Mouse (Mus musculus) lung, postnatal 10 days (tissue): ENCODE measurements around the gene Mindy4.
"Not testable (repeated sequence)": the region's sequence is repeated elsewhere in the genome, so short reads cannot be mapped to it uniquely, and the experiment has no call there.

ENCODE experiments used
- DNase-seq: peaks from one replicate; pipeline ENCODE4 v3.0.0; 2021

Mindy4 gene

GRCm38 (mm10) chr6:55202913-55203910 lies at the start of gene Mindy4:
Gene Mindy4 (plus strand): TSS chr6:55203383.
- peak; percentile 97 for DNase-seq

GRCm38 (mm10) chr6:55159256-55159655 lies 43.9 kb upstream of the Mindy4 start:
- DNase-seq = no peak

DNA sequence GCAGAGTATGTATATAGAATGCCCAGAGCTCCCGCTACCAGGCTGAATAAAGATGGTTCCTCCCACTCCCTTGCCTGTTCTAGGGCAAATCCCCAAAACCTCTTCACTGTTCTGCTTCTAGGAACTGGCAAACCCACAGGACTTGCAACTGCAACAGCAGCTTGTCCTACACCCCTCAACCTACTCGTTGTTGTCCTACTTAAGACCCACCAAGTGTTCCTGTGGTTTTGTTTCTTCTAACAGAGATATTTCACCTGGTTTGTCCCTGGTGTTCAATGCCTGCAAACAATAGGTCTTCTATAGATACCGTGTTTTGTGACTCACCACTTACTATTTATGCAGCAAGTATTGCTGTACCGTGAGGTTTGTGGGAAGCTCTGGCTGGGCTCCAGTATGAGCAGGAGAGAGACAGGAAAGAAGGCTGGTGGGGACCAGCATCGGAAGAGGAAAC lies 41.8 kb upstream of the Mindy4 start:
- DNase-seq = no peak

DNA sequence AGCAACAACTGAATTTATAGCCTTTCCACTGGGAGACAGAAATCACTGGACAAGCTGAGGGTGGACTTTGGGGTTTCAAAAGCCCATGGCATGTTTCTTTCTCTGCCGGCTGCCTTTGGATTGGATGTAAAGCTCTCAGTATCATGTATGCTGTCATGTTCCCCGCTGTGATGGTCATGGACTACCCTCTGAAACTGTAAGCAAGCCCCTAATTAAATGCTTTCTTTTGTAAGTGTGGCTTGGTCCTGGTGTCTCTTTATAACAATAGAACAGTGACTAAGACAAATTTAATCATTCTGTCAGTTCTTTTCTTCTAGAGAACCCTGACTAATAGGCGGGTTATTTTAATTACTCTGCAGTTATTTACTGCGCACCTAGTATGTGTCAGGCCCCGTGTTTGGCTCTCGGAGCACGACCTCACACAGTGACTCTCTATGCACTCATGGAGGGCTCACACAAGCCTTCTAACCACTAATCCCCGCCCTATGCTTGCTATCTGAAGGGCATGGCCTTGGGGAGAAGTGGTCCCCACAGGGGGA lies 40.1 kb upstream of the Mindy4 start:
- DNase-seq = no peak

DNA sequence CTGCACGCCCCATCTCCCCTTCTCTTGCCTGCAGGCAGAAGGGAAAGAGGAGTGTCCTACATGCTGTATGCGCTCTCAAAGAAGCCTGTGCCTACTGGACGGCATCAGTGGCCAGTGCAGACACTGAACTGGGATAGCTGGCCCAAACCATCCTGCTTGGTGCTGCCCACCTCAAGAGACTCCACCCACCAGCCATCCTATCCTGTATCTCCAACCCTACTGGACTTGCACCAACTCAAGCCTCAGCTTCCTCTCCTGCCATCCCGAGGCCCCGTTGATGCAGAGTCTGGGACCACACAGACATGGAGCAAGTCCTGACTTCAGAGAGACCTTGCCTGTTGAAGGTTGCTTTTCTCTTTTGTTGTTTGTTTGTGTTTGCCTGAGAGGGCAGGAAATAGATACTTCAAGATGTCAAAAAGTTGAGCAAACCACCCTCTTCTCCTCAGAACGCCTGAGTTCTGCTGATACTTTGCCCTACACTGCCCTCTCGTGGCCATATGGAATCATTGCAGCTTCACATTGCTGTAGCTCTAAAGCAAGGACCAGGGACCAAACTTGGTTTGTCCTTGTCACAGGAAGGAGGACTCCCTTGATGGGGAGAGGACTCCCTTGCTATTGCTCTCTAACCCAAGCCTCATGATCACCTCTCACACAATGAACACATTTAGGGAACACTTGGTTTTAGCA lies 36.3 kb upstream of the Mindy4 start:
- DNase-seq = peak; percentile 81

GRCm38 (mm10) chr6:55169818-55170217 lies 33.4 kb upstream of the Mindy4 start:
- DNase-seq = no peak

- DNase-seq = no peak
Measured at GRCm38 (mm10) chr6:55171638-55172037, 31.5 kb upstream of the Mindy4 start.

GRCm38 (mm10) chr6:55173171-55173570 lies 30.0 kb upstream of the Mindy4 start:
- DNase-seq = no peak

DNA sequence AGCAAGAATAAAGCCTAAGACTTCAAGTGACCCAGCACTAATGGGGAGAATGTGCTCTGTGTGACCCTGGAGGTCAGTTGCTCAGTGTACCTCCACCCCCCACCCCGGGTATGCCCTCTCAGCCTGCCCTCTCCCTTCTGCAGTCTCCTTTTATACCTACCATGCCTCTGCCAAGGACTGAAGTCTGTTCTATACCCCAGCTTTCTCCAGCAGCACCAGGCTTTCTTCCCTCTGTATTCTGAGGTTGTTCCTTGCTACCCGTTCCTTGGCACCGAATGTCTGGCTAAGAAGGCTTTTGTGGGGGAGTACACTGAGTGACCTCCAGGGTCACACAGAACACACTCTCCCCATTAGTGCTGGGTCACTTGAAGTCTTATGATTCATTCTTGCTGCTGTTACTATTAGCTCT lies 29.2 kb upstream of the Mindy4 start:
- no peak for DNase-seq

DNA sequence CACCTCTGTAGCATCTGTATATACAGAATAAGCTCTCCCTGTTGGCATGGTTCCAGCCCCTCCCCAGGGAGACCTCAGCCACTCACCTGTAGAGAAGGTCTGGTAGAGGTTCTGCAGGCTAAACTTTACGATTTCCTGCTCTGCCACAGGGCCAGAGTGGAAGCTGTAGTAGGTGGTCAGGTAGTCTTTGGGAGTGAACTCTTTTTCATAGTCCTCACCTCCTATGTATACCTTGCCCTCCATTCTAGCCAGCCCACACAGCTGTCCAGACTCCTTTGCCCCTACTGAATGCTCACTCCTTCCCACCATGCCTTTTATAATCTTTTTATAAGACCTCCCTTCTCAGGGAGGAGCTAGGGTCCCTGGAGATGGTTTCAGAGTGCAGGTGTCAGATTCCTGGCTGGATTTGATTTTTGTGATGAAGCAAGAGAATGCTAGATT lies 28.4 kb upstream of the Mindy4 start, which contains the start of gene Inmt:
Gene Inmt (minus strand): TSS at position 303 of the 441 bp plus-strand sequence.
- DNase-seq = no peak

DNA sequence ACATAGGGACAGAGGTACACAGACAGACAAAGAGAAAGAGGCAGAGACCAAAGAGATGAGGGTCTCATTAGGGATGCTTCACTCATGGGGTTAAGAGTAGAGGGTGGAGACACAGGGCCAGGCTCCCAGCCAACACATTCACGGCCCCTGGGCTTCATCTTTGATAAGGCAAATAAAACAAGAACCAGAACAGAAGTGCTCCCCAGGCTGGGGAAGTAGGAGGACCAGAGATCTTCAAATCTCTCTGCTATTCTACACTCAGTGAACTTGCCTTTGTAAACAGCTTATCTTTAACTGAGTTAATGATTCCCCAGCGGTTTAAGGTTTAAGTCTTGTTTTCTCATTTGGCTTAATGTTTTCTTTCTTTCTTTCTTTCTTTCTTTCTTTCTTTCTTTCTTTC lies 27.7 kb upstream of the Mindy4 start:
- no peak for DNase-seq

GRCm38 (mm10) chr6:55175892-55176291 lies 27.3 kb upstream of the Mindy4 start:
- no peak for DNase-seq

GRCm38 (mm10) chr6:55177060-55177732 lies 26.0 kb upstream of the Mindy4 start:
- peak; percentile 54 for DNase-seq

DNA sequence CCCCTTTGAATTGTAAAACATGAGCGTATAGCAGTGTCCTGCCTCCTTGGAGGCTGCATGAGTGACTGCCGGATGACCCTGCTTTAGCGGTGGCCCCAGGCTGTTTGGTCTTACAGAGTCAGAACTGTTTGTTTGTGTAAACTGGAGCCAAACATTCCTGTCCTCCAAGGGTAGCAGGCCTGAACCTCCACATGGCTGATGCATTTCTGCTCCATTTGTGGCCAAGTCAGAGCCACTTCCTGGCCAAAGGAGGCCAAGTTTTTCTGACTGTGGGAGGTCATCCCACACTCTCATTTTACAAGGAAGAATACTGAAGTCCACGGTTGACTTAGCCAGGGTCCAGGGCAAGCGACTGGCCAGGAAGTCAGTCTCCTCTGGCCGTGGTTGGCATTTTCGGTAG lies 23.6 kb upstream of the Mindy4 start:
- peak; percentile 72 for DNase-seq

GRCm38 (mm10) chr6:55182655-55183430 lies 20.3 kb upstream of the Mindy4 start:
- DNase-seq = no peak

DNA sequence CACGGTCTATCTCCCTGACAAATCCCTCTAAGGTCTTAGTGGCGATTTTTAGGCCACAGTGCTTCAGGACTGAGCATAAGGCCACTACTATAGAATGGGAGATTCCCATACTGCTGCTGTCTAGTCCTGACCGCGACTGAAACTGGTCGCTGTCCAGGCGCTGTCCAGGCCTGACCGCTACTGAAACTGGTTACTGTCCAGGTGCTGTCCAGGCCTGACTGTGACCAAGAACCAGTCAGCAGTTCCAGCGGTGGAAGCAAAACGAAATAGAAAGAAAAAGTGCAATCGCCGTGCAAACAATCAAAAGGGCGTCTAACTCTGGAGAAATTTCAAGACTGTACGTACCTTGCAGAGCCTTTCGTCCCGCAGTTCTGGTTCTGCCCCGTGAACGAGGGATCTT lies 15.4 kb upstream of the Mindy4 start:
- not testable (repeated sequence) for DNase-seq

GRCm38 (mm10) chr6:55189406-55189805 lies 13.8 kb upstream of the Mindy4 start:
- no peak for DNase-seq

GRCm38 (mm10) chr6:55191537-55191936 lies 11.6 kb upstream of the Mindy4 start:
- DNase-seq = no peak

DNA sequence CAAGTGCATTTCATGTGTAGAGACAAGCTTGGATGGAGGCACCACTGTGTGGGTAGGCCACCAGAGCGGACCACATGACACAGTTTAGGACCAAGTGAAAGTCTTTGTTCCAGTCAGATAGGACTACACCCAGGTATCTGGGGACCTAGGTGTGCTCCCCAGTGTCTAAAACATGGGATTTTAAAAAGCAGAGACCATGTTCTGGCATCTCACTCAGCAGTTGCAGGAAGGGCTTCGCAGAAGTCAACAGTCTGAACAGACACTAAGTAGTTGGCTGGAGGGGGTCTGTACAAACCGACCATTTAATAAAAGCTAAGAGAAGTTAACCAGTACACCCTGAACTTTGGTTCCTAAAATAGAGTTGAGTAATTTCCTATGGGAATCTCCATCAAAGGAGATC lies 10.0 kb upstream of the Mindy4 start:
- no peak for DNase-seq

DNA sequence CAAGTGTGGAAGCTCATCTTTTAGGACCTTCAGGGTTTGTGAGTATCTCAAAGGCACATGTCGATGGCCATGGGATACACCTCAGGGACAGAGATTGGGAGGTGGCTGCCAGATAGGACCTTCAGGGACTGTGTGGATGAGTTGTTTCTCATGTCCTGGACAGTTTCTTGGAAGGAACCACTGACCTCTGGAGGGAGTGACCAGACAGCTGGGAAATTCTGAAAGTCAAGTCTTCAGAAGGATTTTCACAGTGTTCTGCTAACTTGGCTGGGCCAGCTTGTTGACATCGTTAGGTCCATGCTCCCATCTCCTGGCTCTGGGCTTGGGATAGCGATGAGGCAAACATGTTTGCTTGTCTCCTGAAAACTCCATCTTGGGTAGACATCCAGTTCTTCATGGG lies 4.1 kb upstream of the Mindy4 start:
- peak; percentile 76 for DNase-seq

- DNase-seq = peak; percentile 22
Measured at GRCm38 (mm10) chr6:55203931-55204330, 748 bp downstream of the Mindy4 start.

GRCm38 (mm10) chr6:55207786-55208185 lies 4.6 kb downstream of the Mindy4 start:
- DNase-seq = no peak
